Mouse (Mus musculus) effector memory CD4-positive, alpha-beta T cell, adult 7 months (primary cell): ENCODE results near the gene Olfr669. TPM values are rescaled to one million over a fixed set of nuclear protein-coding genes. Genes with fewer than 3 reads are reported as not detected.

Experiments
- polyA plus RNA-seq: library from polyadenylated mRNA; unstranded; fragments of 100-300 nt; shearing (Covaris generic); gene quantifications from one replicate; pipeline ENCODE4 v1.2.1, GENCODE M21; 2017

Olfr669 gene
- not detected for polyA plus RNA-seq

DNA sequence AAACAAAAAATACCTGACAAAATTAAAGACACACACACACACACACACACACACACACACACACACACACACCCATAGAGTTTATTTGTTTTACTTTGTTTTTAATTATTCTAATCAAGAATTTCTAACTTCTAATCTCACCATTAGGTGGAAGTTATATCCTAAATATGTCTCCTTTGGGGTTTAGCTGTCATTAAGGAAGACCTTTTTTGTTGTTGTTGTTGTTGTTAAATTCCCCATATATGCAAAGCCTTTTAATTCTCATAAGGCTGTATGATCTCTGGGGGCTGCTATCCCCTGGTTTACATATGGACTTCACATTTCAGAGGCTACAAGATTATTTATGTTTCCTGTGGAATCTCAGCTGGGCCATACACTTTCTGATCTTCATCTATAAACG, at the start of gene Olfr669:
Olfr669 (plus strand) TSS at position 301 of the 400 bp plus-strand sequence.

GRCm38 (mm10) chr7:104895852-104896251, 38.2 kb upstream of the Olfr669 start, which contains the start of gene Olfr666:
Gene Olfr666 (minus strand): TSS chr7:104895952.

DNA sequence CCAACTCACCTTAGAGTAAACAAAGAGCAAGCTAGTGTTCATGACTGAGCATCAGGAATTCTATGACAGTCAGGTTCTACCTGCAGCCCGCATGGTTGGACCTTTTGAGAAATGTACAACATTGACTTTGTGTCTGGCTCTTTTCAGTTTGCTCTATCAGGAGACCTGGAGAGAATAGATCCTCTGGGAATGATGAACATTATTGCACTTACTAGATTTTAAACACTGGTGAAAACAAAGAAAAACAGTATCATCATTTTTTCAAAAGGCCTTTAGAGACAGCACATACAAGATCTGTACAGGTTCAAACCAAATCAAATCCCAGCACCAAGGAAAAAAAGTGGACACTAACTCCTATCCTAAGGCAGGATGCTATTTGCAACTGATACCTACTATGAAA, 12.7 kb upstream of the Olfr669 start, which contains the start of gene Olfr667:
Olfr667 (minus strand) TSS at position 101 of the 400 bp plus-strand sequence.

GRCm38 (mm10) chr7:104927957-104928356, 6.1 kb upstream of the Olfr669 start, which contains the start of gene Olfr668:
Gene Olfr668 (minus strand): TSS chr7:104928057.

DNA sequence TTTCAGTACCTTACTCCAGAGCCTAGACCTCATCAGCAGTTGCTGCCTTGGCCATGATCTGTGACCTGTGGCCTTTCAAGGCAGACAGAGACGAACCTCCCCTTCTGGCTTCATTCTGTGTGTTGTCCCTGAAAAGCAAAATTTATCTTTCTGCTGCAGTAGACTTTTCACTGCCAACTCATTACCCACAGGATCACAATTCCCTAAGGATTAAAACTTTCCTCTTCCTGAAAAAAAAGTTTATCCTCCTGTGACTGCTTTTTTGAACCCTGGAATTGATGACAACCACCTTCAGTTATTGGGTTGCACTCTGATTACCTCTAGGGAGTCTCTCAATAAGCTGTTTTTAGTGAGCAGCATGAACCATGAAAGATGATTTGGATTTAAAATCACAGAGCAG, 28.5 kb downstream of the Olfr669 start, which contains the start of gene Olfr670:
Olfr670 (minus strand) TSS at position 101 of the 400 bp plus-strand sequence.

DNA sequence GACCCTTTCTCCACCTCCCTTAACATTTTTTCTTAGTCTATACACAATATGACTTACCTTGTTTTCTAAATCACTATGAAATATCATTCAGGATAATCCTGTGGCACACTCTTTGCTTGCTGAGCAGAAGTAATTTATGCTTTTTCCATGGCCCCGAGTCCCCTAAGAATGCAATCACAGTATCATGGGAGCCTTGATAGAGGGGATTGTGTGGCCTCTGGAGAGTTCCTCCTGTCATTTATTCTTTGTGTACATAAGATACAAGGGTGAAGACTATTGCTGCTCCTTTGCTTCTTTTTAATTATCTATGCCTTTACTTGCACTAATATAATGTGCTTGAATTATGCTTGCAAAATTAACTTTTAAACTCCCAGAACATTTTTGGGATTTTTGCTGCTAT, 45.0 kb downstream of the Olfr669 start, which contains the start of gene Olfr671:
Olfr671 (minus strand) TSS at position 101 of the 400 bp plus-strand sequence.

Other genes starting within 250 kb of the Olfr669 start
- not detected for gene Olfr661, start 247.7 kb upstream of the Olfr669 start, polyA plus RNA-seq
- gene Usp17le, start 156.8 kb upstream of the Olfr669 start, polyA plus RNA-seq, result not detected
- not detected for gene Usp17lb, start 91.6 kb upstream of the Olfr669 start, polyA plus RNA-seq
- not detected for gene Usp17la, start 77.2 kb upstream of the Olfr669 start, polyA plus RNA-seq
- not detected for gene Olfr665, start 56.2 kb upstream of the Olfr669 start, polyA plus RNA-seq
- not detected for gene Olfr666, start 38.3 kb upstream of the Olfr669 start, polyA plus RNA-seq
- gene Olfr667, start 12.8 kb upstream of the Olfr669 start, polyA plus RNA-seq, result not detected
- gene Olfr668, start 6.2 kb upstream of the Olfr669 start, polyA plus RNA-seq, result not detected
- not detected for gene Olfr670, start 28.4 kb downstream of the Olfr669 start, polyA plus RNA-seq
- 0.34 TPM for gene Olfr671, start 44.9 kb downstream of the Olfr669 start, polyA plus RNA-seq
- gene Olfr672, start 67.8 kb downstream of the Olfr669 start, polyA plus RNA-seq, result not detected
- gene Olfr675, start 94.2 kb downstream of the Olfr669 start, polyA plus RNA-seq, result not detected
- gene Olfr676, start 98.5 kb downstream of the Olfr669 start, polyA plus RNA-seq, result not detected
- not detected for gene Olfr677, start 117.1 kb downstream of the Olfr669 start, polyA plus RNA-seq
- not detected for gene Olfr678, start 130.2 kb downstream of the Olfr669 start, polyA plus RNA-seq
- gene Olfr679, start 147.0 kb downstream of the Olfr669 start, polyA plus RNA-seq, result not detected
- not detected for gene Olfr680-ps1, start 158.6 kb downstream of the Olfr669 start, polyA plus RNA-seq
- gene Olfr681, start 182.6 kb downstream of the Olfr669 start, polyA plus RNA-seq, result not detected
- gene Olfr683, start 212.8 kb downstream of the Olfr669 start, polyA plus RNA-seq, result not detected
- 0.12 TPM for gene Olfr684, start 229.4 kb downstream of the Olfr669 start, polyA plus RNA-seq